ENCODE assay signal across 9 mouse cellular contexts in genomic region chr4:97923876-97924316, GRCm38 (mm10).
DNase-seq lines count a peak whose midpoint lies in the region; ATAC-seq lines count a peak whose summit lies in the region.
"Had no signal": no experiment of that assay in that cellular context is flagged by ENCODE, and none has a peak within 500 bp of the region (broad histone marks: within the 10 kb centered on the region; RNA-seq: fewer than 3 reads in every experiment).

No protein-coding gene starts in this region.

- H3K9ac ChIP-seq in kidney, embryonic 16.5 days (replicated peaks; ENCODE audit: low read length), result no peak overlapping the region
- no peak overlapping the region for H3K9ac ChIP-seq in heart, embryonic 16.5 days (ENCODE audit: low read length)

- H3K4me3 ChIP-seq in kidney, embryonic 16.5 days (ENCODE audit: low read length), result no peak overlapping the region
- no peak overlapping the region for H3K4me3 ChIP-seq in heart, embryonic 16.5 days (ENCODE audit: low read length)

- H3K4me2 ChIP-seq in kidney, embryonic 16.5 days (replicated peaks; ENCODE audit: low read depth, low read length), result no peak overlapping the region
- no peak overlapping the region; the same call in 1 of the 2 replicates for H3K4me2 ChIP-seq in heart, embryonic 16.5 days (ENCODE audit: low read depth, low read length)

- H3K27ac ChIP-seq in kidney, embryonic 16.5 days (ENCODE audit: low read length), result no peak overlapping the region
- peak overlapping the region; percentile 77 for H3K27ac ChIP-seq in heart, embryonic 16.5 days (ENCODE audit: low read length)

- no peak for ATAC-seq in kidney, embryonic 16.5 days (ENCODE audit: low FRiP score, low TSS enrichment)
- ATAC-seq in heart, embryonic 16.5 days (replicated peaks; ENCODE audit: extremely low read depth, insufficient read depth, low FRiP score), result peak; percentile 46; the same call in 1 of the 2 replicates
- ATAC-seq: Patski had no signal

- H3K27me3 ChIP-seq in kidney, embryonic 16.5 days (ENCODE audit: insufficient read depth, low read length), result no peaks in the 10 kb centered on the region
- no peaks in the 10 kb centered on the region for H3K27me3 ChIP-seq in heart, embryonic 16.5 days (ENCODE audit: control insufficient read depth, insufficient read depth, low read length)
- H3K27me3 ChIP-seq: Patski had no signal

- H3K9me3 ChIP-seq in kidney, embryonic 16.5 days (ENCODE audit: low read length), result no peaks in the 10 kb centered on the region
- H3K9me3 ChIP-seq in heart, embryonic 16.5 days (replicated peaks; ENCODE audit: control insufficient read depth, low read length), result no peaks in the 10 kb centered on the region

- 59% methylated on average over 8 of the region's 8 CpGs for WGBS in kidney, embryonic 16.5 days
- 55% methylated on average over 8 of the region's 8 CpGs for WGBS in heart, embryonic 16.5 days

- peaks cover 15% of the 10 kb centered on the region for H3K4me1 ChIP-seq in kidney, embryonic 16.5 days (ENCODE audit: insufficient read depth, low read length)
- H3K4me1 ChIP-seq in heart, embryonic 16.5 days (ENCODE audit: control insufficient read depth, insufficient read depth, low read length), result peaks cover 35% of the 10 kb centered on the region

- no peaks in the 10 kb centered on the region for H3K36me3 ChIP-seq in kidney, embryonic 16.5 days (ENCODE audit: insufficient read depth, low read length)
- H3K36me3 ChIP-seq in heart, embryonic 16.5 days (ENCODE audit: control insufficient read depth, insufficient read depth), result no peaks in the 10 kb centered on the region

- peak; percentile 73 for DNase-seq in kidney, adult 11 months
- peak; percentile 27 for DNase-seq in NIH3T3 (ENCODE audit: low read depth)
- peak; percentile 40 to 72 for DNase-seq in cerebellum, postnatal 36 days
- peak; percentile 70 to 79 for DNase-seq in lung, adult 18-20 months
- DNase-seq in thymus, postnatal 4 days, result no peak
- no peak for DNase-seq in left cerebral cortex, adult 11 months (ENCODE audit: low spot score)

Comparison
In these comparisons a context has a peak if more than half of its experiments do, and no peak if none do; other contexts are left out.
1. DNase-seq: peak in kidney, adult 11 months (single experiment), NIH3T3 (single experiment), cerebellum, postnatal 36 days (2 of 2) and lung, adult 18-20 months (2 of 2); none in thymus, postnatal 4 days (single experiment) and left cerebral cortex, adult 11 months (single experiment).